Mouse (Mus musculus) embryo, embryonic 11.5 days (tissue): ENCODE data around the gene Nprl2.
A peak's percentile ranks its signal among the peaks of the same experiment; 100 is the strongest.
"Not testable (repeated sequence)": the region's sequence is repeated elsewhere in the genome, so short reads cannot be mapped to it uniquely, and the experiment has no call there.

Experiments used
- DNase-seq: peaks from one replicate; pipeline ENCODE4 v3.0.0-alpha.2; 2012; ENCODE audit warnings: low read depth, low spot score

Nprl2 gene

DNA sequence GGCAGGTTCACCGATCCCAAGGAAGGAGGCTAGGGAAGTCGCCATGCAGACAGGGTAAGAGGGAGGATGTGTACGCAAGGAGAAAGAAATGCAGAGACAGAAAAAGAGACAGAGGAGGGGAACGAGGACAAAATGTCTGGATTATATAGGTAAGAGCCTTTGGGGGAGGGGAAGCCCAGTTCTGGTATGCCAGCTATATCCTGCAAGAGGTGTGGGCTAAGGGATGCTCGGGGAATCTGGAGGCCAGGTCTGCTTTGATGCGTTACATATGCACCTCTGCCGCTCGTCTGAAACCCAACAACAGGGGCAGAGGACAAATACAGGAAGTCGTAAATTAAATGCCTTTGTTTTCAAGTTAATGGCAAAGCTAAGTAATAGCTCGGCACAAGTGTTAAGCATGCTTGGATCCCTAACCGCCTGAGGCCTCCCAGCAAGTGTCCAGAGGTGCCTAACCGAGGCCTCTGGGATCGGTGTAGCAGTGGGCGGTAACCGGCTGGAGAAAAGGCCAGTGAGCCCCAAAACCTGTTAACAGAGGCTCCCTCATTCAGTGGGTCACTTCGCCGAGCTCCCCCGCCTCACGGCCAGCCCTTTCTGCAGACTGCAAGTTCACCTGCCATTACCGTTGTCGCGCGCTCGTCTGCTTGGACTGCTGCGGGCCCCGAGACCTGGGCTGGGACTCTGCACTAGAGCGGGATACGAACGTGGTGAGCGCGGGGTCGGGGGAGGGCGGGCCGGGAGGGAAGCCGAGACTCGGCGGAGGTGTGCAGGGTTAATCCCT is 11.7 kb downstream of the Nprl2 start:
- no peak for DNase-seq

DNA sequence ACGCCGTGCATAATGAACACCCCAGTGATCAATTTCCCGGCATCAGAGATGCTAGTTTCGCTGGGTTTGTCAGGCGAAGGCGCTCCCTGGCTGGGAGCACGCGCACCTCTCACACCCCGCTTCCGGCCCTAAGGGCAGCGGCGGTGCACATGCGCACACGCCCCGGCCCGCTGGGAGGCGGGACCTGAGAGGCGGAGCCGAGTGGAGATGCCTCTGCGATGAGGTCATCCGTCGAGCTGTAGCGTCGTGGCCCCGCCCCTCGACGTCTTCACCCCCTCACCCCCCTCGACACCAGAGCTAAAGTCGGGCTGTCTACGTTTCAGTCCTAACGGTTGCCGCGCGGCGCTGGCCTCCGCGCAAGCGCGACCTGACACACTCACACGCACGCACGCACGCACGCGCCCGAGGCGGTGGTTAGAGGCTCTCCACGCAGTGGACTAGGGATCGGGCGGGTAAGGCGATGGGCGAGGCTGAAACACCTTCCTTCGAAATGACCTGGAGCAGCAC is 12.3 kb downstream of the Nprl2 start:
- peak; percentile 99 for DNase-seq

DNA sequence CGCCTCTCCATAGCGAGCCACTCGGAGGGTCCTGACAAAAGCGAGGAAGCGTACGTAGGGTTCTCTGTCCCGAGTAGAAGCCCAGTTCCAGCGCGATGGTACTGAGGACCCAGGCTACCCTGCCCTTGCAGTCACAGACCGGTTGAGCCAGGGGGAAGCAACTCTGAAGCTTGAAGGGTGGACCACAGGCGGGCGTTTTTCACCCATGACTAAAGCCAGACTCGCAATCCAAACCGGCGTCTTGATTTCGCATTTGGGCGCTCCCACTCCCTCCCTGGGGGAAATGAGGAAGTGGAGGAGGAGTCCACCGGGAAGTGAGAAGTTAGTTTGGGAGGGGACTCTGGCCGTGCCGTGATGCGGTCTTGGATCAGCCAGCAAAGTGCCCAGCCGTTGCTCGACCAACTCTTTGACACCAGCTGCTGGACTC is 13.0 kb downstream of the Nprl2 start:
- DNase-seq: no peak

DNA sequence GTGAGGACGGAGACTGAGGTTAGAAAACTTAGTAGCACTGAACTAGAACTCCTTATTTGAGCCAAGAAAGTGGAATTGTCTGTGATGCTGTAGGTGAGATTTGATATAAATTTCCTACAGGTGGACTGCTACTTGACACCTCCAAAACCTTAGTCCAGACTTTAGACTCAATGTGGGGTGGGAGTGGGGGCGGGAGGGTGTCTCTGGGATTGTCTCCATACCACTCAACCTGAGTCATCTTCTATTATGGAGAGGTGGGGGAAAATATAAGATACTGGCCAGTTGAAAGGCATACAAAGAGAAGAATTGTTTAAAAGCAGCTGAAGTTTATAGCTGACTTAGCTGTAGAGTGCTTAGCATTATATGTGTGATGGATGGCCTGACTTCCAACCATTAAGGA is 13.7 kb downstream of the Nprl2 start:
- no peak for DNase-seq

DNA sequence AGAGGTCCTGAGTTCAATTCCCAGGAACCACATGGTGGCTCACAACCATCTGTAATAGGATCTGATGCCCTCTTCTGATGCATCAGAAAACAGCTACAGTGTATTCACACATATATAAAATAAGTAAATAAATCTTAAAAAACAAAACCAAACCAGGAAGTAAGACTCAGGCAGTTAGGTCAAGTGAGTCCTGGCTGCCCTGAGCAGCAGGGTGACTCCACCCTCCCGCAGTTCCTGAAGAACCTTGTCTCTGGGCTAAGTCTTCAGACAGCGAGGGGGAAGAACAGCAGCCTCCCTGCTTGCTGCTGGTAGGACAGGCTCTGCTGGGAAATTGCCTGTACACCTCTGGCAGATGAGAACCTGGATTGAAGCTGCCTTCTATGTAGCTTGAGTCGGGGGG is 14.3 kb downstream of the Nprl2 start:
- no peak for DNase-seq

DNA sequence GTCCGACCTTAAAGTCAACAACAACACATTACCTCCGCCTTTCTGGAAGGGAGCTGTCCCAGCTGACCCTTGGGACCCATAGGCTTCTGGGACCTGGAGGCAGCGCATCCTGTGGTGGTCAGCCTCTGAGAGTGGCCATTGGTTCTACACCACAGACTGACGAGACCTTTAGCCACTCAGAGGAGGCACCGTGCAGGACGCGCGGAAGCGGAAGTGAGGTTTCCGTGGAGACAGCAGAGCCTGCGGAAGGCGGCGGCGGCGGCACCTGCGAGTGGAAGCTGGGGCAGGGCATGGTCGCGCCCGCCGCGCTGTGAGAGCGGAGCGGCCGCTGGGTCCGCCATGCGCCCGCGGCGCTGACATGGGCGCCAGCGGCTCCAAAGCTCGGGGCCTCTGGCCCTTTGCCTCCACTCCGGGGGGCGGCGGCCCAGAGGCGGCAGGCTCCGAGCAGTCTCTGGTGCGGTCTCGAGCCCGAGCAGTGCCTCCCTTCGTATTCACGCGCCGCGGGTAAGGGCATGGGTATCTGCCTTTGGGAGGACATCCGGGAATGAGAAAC is 21.1 kb downstream of the Nprl2 start, which contains the start of gene Tusc2:
Tusc2 (plus strand) TSS at position 227 of the 553 bp plus-strand sequence.
- peak; percentile 88 for DNase-seq

DNA sequence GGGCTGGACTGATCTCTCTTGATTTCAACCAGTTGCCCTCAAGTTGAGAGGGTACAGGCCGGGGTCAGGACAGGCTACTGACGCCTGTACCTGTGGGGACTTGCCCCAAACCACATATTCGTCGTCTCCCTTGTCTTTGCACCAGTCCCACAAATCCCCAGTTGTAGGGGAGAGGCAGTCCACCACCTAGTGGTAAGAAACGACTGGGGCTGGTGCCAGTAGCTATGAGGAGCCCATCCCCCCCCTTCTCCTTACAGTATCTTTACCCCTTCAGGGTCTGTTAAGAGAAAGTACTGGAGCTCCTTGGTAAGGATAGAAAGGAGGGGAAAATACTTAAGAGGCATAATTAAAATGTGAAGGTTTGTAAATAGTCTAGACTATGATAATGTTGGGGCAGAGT is 23.5 kb downstream of the Nprl2 start:
- not testable (repeated sequence) for DNase-seq

DNA sequence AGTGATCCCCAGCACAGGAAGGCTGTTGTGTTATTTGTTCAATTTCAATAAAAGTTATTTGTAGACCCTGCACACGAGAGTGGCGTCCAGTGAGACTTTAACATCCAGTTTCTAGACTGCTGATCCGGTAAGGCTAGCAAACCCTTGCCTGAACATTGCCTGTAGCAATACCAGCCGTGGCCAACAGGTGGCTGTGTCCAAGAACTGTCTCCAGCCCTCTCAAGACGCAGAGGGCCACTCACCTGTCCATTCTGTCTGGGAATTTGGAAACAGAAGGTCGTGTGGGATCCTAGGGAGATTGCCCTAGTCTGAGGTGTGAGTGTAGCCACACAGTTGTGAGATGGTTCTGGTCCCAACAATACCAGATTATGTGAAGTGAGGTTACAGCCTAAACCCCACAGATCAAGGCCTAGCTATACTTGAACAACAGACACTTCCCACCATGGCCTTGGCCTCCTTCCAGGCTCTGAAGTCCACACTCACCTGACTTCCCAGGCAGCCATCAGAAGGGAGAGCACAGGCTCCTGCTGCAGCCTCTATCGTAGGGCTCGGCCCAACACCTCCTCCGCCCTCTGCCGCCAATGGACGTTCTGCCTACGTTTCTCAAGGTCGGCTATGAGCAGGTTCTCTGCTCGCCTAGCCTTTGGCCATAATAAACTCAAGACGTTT is 24.1 kb downstream of the Nprl2 start:
- no peak for DNase-seq

DNA sequence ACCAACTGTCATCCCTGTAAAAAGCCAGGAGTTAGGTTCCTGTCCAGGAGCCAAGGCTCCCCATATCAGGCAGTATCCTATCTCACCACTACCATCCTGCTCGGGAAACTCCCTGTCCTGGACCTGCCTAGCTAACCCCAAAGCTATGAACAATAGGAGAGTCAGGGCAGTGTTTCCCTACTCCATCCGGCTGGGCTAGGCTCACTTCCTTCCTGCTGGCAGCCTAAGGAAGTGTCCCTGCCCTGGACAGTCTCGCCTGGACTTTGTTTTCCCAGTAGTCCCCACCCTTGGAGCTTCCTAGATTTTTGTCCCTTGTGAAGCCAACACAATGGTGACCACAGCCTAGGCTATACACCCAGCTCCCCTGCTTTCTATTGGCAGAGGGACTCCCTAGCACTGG is 24.8 kb downstream of the Nprl2 start:
- no peak for DNase-seq

DNA sequence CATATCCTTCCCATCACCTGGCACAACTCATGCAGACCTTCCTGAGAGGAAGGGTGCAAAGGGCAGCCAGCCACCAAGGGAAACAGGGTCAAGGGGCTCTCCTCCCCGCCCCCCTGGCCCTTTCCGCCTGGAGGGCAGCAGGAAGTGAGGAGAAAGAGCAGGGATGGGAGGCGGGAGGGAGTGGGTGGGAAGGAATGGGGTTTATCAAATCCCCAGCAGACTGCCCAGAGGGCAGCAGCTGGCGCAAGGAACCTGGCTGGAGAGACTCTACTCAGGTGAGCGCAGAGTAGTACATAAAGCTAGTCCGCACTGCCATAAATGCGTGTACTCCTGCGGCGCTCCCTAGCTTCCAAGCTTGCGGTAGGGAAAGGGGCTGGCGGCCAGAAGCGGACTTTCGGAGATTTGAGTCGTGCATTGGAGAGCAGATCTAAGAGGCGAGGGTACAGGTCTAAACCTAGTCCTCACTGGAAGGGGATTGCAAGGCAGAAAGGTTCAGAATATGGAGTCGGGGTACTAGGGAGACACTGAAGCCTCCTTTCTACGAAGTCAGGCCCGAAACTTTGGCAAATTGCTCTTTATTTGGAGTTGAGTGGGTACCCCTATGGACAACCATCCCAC is 25.8 kb downstream of the Nprl2 start, which contains the start of gene Hyal2:
Hyal2 (plus strand) TSS at position 244 of the 618 bp plus-strand sequence.
- DNase-seq: no peak

DNA sequence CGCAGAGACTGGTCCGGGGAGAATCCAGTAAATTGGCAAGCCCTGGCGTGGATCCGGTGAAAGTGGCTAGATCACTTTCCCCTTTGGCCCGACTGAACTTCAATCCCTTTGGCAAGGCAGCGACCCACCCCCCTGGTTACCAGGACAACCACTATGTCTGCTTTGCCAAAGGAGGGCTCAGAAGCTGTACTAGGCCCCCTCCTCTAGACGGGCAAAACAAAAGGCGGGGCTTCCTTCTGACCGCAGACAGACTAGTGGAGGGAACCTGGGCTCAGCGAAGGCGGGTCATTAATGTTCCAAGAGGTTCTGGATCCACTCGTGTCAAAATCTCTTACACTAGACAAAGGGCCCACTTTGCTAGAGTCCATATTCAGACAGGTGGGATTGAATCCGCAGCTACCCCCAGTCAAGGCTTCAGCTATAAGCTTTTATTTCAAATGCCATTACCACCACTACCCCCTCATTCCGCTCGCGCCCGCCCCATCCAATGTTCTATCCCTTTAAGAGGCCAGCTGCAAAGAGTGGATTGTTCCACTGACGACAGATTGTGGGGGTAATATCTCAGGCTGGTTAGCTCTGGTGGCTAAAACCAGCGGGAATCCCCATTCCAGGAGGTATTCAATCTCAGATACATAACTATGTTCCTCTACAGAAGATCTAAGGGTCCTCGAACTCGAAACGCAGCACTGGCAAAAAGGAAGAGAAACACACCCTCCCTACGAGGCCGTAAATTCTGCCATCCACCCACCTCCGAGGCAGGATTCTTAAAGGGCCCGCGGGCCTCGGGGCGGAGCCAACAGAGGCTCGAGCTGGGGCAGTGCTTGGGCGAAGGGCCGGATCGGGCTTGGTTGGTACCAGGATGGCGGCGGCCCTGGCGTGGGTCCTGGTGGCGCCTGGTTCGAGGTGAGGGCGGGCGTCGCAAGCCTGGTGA is 26.6 kb downstream of the Nprl2 start:
- peak; percentile 84 for DNase-seq

DNA sequence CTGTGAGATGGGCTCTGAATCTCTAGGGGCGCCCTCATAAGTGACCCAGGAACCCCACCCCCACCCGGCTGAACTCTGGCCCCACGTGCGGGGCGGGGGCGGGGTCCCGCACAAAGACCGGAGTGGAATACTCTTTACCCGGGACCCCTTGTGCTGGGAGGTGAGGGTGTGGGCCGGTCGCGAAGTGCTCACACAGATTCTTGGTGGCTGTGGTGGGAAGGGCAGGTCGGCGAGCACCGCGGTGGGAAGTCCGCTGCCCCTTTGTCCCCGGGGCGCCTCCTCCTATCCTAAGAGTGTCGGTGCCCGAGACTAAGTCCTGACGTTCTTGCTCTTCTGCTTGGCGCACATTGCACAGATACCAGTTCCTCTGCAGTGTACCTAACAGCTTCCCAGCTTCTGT is 27.2 kb downstream of the Nprl2 start:
- peak; percentile 51 for DNase-seq

DNA sequence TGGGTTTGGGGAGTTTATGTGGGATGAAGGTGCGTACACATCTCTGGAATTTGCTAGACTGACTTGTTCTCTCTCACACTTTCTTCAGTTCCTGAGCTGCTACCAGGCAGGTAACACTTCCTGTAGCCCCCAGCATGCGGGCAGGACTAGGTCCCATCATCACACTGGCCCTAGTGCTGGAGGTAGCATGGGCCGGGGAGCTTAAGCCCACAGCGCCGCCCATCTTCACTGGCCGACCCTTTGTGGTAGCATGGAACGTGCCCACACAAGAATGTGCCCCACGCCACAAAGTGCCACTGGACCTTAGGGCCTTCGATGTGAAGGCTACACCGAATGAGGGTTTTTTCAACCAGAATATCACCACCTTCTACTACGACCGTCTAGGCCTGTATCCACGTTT is 28.0 kb downstream of the Nprl2 start:
- DNase-seq: no peak

DNA sequence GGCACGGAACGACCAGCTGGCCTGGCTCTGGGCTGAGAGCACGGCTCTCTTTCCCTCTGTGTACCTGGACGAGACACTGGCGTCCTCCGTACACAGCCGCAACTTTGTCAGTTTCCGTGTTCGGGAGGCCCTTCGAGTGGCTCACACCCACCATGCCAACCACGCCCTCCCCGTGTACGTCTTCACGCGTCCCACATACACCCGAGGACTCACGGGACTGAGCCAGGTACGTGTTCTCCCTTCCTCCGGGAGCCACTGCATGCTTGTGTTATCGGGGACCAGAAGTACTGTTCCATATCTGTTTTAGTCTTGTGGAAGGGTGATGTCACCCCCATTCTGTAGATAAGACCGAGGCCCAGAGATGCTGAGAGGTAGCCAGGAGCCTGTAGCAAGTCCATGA is 28.8 kb downstream of the Nprl2 start:
- no peak for DNase-seq

DNA sequence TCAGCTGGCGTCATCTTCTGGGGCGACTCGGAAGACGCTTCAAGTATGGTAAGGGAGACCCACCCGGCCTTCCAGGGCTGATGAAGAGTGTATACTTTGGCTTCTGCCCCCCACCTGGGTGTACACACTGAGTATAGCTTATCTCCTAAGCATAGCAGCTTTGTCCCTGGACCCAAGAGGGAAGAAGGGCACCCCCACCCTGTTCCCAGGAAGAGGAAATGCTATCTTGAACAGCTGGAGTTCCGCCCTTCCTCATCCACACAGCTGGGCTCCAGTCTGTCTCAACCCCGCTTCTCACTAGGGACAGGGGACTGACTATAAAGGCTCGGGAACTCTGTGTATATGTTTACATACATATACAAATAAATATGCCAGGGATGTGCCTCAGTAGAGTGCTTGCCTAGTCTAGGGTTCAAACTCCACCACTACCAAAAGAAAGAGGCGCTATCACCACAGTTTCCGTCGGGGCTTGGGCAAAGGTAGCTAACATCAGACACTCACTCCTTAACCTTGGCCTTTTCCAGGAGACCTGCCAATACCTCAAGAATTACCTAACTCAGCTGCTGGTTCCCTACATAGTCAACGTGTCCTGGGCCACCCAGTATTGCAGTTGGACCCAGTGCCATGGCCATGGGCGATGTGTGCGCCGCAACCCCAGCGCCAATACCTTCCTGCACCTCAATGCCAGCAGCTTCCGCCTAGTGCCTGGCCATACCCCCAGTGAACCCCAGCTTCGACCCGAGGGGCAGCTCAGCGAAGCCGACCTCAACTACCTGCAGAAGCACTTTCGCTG is 29.7 kb downstream of the Nprl2 start:
- DNase-seq: no peak

DNA sequence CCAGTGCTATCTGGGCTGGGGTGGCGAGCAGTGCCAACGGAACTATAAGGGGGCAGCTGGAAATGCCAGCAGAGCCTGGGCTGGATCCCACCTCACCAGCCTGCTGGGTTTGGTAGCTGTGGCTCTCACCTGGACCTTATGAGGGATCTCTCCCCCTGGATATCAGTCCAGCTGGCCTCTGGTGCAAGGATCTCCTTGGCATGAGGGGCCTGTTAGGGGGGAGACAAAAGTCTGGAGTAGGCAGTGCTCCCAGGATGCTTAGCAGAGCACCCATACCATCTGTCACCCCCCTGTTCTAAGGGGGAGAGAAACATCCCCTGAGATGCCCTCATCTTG is 30.3 kb downstream of the Nprl2 start:
- DNase-seq: no peak

DNA sequence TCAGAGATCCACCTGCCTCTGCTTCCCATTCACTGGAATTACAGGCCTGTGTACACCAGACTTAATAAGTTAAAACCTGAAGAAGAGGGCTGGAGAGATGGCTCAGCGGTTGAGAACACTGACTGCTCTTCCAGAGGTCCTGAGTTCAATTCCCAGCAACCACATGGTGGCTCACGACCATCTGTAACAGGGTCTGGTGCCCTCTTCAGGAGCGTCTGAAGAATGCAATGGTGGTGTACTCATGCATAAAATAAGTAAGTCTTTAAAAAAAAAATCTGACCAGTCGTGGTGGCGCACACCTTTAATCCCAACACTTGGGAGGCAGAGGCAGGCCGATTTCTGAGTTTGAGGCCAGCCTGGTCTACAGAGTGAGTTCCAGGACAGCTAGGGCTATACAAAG is 31.7 kb downstream of the Nprl2 start:
- DNase-seq: not testable (repeated sequence)

DNA sequence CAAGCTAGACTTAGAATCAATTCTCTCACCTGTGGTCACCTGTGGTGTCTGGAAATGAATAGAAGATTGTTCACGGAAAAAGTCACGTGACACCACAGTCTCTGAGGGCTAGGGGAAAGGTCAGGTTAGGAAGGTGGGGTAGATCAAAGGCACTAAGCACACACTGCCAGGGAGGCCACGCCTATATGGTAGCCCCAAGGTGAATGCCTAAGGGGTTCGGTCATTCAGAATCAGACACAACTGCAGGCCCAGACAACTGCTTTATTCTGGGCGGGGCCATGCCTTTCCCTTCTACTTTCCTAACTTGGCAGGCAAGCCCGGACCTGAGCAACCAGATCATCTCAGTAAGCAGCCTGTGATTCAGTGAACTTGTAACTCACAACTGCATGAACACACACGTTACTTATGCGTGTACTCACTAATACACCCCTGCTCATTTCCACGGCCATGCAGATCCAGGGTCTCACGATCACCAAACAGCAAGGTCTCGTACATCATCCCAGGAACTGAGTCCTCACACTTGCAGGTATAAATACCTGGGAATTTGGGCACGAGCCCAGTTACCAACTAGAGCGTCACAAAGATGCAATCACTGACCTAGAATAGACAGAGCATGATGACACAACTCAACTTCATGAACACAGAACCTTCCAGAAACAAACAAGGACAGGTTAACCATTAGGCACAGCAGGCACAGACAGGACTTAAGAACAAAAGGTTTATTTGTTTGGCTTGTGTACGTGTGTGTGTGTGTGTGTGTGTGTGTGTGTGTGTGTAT is 33.7 kb downstream of the Nprl2 start:
- no peak for DNase-seq

DNA sequence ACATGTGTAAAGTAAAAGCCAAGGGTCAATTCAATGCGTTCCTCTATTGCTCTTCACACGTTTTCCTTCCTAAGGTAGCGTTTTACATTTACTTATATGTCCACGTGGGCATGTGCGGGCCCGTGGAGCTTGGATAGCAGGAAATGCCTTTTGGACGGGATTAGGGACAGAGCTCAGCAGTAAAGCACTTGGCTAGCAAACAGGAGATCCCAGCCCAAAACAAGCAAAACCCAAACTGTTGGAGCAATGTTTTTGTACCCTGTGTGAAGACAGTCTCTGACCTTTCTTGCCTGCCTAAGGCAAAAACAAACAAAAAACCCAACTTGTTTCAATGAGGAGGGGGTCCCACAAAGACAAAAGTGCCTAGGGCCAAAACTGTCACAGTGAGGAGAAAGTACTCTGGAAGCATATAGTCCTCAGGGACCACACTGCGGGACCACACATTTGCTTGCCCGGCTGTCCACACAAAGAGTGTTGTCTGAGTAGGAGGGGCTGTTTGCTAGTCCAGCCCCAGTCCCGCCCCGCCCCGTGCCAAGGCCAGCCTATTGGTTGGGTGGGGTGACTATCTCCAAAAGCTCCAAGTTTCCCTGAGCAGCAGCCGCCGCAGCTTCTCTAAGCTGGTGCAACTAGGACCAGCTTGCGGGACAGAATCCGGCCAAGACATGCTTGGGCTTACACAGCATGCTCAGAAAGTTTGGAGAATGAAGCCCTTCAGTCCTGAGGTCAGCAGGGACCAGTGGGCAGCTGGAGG is 34.5 kb downstream of the Nprl2 start, which contains the start of gene Hyal1:
Hyal1 (plus strand) TSS at position 571 of the 751 bp plus-strand sequence.
- peak; percentile 73 for DNase-seq
